Mouse (Mus musculus) common myeloid progenitor, adult 5-6 weeks (primary cell): ENCODE results near the gene Srsf4. TPM values are rescaled to one million over a fixed set of nuclear protein-coding genes. Genes with fewer than 3 reads are reported as not detected.

Source experiments
- ATAC-seq: replicated peaks from 2 replicates; pipeline ENCODE4 v1.8.0; 2016; ENCODE audit warnings: low read depth, mild to moderate bottlenecking, moderate TSS enrichment, inconsistent platforms; ENCODE audit not compliant: poor library complexity, severe bottlenecking
- total RNA-seq: library from RNA; stranded (forward); fragments of 200-1000, 187-1606 nt; gene quantifications from 2 replicates; pipeline ENCODE4 v1.2.3, GENCODE M21; 2017

Srsf4 gene
- total RNA-seq, 1 experiment from 2014 or later, result 108 TPM

GRCm38 (mm10) chr4:131949903-131950302 is 76.5 kb downstream of the Srsf4 start:
- ATAC-seq, result no peak

GRCm38 (mm10) chr4:131950657-131951056 is 77.2 kb downstream of the Srsf4 start:
- ATAC-seq, result no peak

Other genes with a start within 250 kb of the Srsf4 start
- 0.27 and 0.44 TPM in 2 replicates for gene Ptpru, start 35.3 kb upstream of the Srsf4 start, total RNA-seq
- 26.5 and 26.8 TPM in 2 replicates for gene Mecr, start 30.1 kb upstream of the Srsf4 start, total RNA-seq
- not detected in 2 replicates for gene Tmem200b, start 48.2 kb downstream of the Srsf4 start, total RNA-seq
- gene Gm10300, start 201.1 kb downstream of the Srsf4 start, total RNA-seq, result 0.14 and 1.0 TPM in 2 replicates
- gene Epb41, start 201.7 kb downstream of the Srsf4 start, total RNA-seq, result 89.1 and 138 TPM in 2 replicates